Mouse (Mus musculus): ENCODE results near the gene Atg3. TPM values are rescaled to one million over a fixed set of nuclear protein-coding genes. Genes with fewer than 3 reads are reported as not detected.
A peak's percentile ranks its signal among the peaks of the same experiment; 100 is the strongest.

Gene Atg3
- total and polyA plus RNA-seq, 3 experiments, result 25.8 to 39.8 TPM; not detected in 1

DNA sequence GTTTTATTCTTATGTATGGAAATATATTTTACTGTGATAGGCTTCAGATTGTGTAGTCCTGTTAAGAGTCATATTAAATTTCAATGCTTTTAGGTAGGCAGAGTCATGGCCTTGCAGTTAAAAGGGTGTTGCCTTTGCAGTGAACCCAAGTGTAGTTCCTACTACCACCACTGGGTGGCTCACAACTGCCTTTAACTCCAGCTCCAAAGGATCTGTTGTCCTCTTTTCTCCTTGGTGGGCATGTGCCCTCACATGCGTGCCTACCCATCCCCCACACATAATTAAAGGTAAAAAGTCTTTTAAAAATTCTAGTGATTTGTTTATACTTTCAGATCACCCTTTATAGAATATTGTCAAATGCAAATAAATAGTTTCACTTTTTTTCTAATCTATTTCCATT lies 34.0 kb downstream of the Atg3 start:
- Histone ChIP-seq H3K9me3 (replicated peaks; ENCODE audit: insufficient read depth, low read length) (no peaks in the 10 kb centered on the region), H3K79me2 (ENCODE audit: control insufficient read depth, insufficient read depth, low read length, poor library complexity) (no peaks in the 10 kb centered on the region), H3K4me1 (ENCODE audit: control insufficient read depth in 1 of 2, insufficient read depth in 2 of 2, low read length in 2 of 2) (no peaks in the 10 kb centered on the region), H3K27ac (ENCODE audit: control insufficient read depth, low read depth, low read length) (no peak overlapping the region), H3K9ac (ENCODE audit: control insufficient read depth, low read depth, low read length, poor library complexity, severe bottlenecking) (no peak overlapping the region), H3K27me3 (ENCODE audit: control insufficient read depth in 1 of 2, insufficient read depth in 2 of 2, low read length in 2 of 2) (no peaks in the 10 kb centered on the region), H3K4me3 (ENCODE audit: control insufficient read depth in 1 of 2, insufficient read depth in 1 of 2, low read depth in 2 of 2, low read length in 2 of 2) (no peak overlapping the region), H3K36me3 (ENCODE audit: control insufficient read depth in 1 of 2, insufficient read depth in 2 of 2, low read length in 2 of 2) (no peaks in the 10 kb centered on the region; a peak in 1 of 4 replicates)
- TF ChIP-seq RAD21 (IDR thresholded peaks at IDR 0.05; ENCODE audit: low read depth, low read length), result peak; percentile 27
- TF ChIP-seq POLR2A (IDR thresholded peaks at IDR 0.05; ENCODE audit: control insufficient read depth in 1 of 2, insufficient read depth in 1 of 2, low read depth in 1 of 2, low read length in 2 of 2, poor library complexity in 1 of 2), result no peak
- TF ChIP-seq CTCF (IDR thresholded peaks at IDR 0.05 in 2 of 3, conservative IDR thresholded peaks at IDR 0.05 in 1 of 3; ENCODE audit: control insufficient read depth in 1 of 3, insufficient read depth in 1 of 3, low read depth in 2 of 3, low read length in 3 of 3, poor library complexity in 1 of 3, severe bottlenecking in 1 of 3), result peak; percentile 52 to 89 (median 67)
- TF ChIP-seq SMC3 (IDR thresholded peaks at IDR 0.05; ENCODE audit: low read depth, low read length), result peak; percentile 61
- TF ChIP-seq ZKSCAN1 (IDR thresholded peaks at IDR 0.05; ENCODE audit: low read depth, low read length), result no peak
- 0 out of 2 replicates have a peak, but pooled peaks have one; percentile 57 for TF ChIP-seq MYC (IDR thresholded peaks at IDR 0.05; ENCODE audit: low read depth, low read length)
- DNase-seq (ENCODE audit: low read depth, low spot score), result peak; percentile 83

DNA sequence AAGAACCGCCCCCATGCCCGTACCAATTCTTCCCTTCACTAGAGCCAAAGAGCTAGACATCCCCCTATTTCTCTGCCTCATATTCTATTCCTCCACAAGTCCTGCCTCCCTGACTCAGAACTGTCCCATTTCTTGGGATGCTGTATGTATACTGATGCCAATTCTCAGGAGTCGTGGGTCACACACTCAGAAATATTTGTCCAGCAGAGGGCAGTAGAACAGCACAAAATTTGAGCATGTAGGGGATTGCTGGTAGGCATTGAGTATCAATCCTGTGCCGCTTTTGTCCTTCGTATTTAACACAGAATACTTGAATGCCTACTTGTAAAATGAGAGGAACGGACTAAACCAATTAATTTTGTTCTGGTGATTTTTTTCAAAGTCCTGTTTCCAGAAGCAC lies 38.2 kb downstream of the Atg3 start:
- no peak overlapping the region for H3K9ac ChIP-seq (ENCODE audit: control insufficient read depth, low read depth, low read length, poor library complexity, severe bottlenecking)
- peak; percentile 70 for DNase-seq (ENCODE audit: low read depth, low spot score)
- TF ChIP-seq USF1 (IDR thresholded peaks at IDR 0.05; ENCODE audit: low read depth, low read length), result no peak
- no peak for TF ChIP-seq GATA1 (IDR thresholded peaks at IDR 0.05; ENCODE audit: low read depth, low read length)
- no peak for TF ChIP-seq E2F4 (IDR thresholded peaks at IDR 0.05; ENCODE audit: borderline replicate concordance, low read depth, low read length)
- no peak for TF ChIP-seq TCF12 (IDR thresholded peaks at IDR 0.05; ENCODE audit: low read depth, low read length)
- TF ChIP-seq TBP (IDR thresholded peaks at IDR 0.05; ENCODE audit: low read depth, low read length), result no peak
- no peak for TF ChIP-seq ZNF384 (IDR thresholded peaks at IDR 0.05; ENCODE audit: low read depth, low read length)
- peak; percentile 56 to 84 (median 72) for TF ChIP-seq CTCF (IDR thresholded peaks at IDR 0.05 in 2 of 3, conservative IDR thresholded peaks at IDR 0.05 in 1 of 3; ENCODE audit: control insufficient read depth in 1 of 3, insufficient read depth in 1 of 3, low read depth in 2 of 3, low read length in 3 of 3, poor library complexity in 1 of 3, severe bottlenecking in 1 of 3)
- peak; percentile 68 for TF ChIP-seq RAD21 (IDR thresholded peaks at IDR 0.05; ENCODE audit: low read depth, low read length)
- TF ChIP-seq CHD2 (IDR thresholded peaks at IDR 0.05; ENCODE audit: low read length), result no peak
- no peak for TF ChIP-seq MAFK (IDR thresholded peaks at IDR 0.05; ENCODE audit: borderline replicate concordance, low read depth, low read length)
- no peak for TF ChIP-seq HCFC1 (IDR thresholded peaks at IDR 0.05; ENCODE audit: low read depth, low read length)
- TF ChIP-seq MAX (IDR thresholded peaks at IDR 0.05; ENCODE audit: low read length), result no peak
- TF ChIP-seq KAT2A (conservative IDR thresholded peaks at IDR 0.05; ENCODE audit: low read depth, low read length), result no peak
- peak; percentile 54 for TF ChIP-seq ZC3H11A (IDR thresholded peaks at IDR 0.05; ENCODE audit: low read depth, low read length)
- TF ChIP-seq JUND (IDR thresholded peaks at IDR 0.05; ENCODE audit: low read depth, low read length), result no peak
- no peak for TF ChIP-seq MYC (IDR thresholded peaks at IDR 0.05; ENCODE audit: low read depth, low read length)
- no peak for TF ChIP-seq BHLHE40 (IDR thresholded peaks at IDR 0.05; ENCODE audit: borderline replicate concordance, low read depth, low read length)
- TF ChIP-seq GABPA (IDR thresholded peaks at IDR 0.05; ENCODE audit: low read depth, low read length), result no peak
- TF ChIP-seq ELF1 (IDR thresholded peaks at IDR 0.05; ENCODE audit: low read depth, low read length), result no peak
- no peak for TF ChIP-seq UBTF (IDR thresholded peaks at IDR 0.05; ENCODE audit: borderline replicate concordance, insufficient read depth, low read depth, low read length)
- no peak for TF ChIP-seq SIN3A (IDR thresholded peaks at IDR 0.05; ENCODE audit: low read length)
- TF ChIP-seq SMC3 (IDR thresholded peaks at IDR 0.05; ENCODE audit: low read depth, low read length), result peak; percentile 73
- TF ChIP-seq POLR2A (IDR thresholded peaks at IDR 0.05; ENCODE audit: control insufficient read depth in 1 of 2, insufficient read depth in 1 of 2, low read depth in 1 of 2, low read length in 2 of 2, poor library complexity in 1 of 2), result no peak
- no peak for TF ChIP-seq POLR2AphosphoS2 (IDR thresholded peaks at IDR 0.05; ENCODE audit: low read length)
- no peak for TF ChIP-seq MEF2A (IDR thresholded peaks at IDR 0.05; ENCODE audit: extremely low read depth, insufficient replicate concordance, low read depth, low read length, poor library complexity, severe bottlenecking)
- TF ChIP-seq USF2 (IDR thresholded peaks at IDR 0.05; ENCODE audit: borderline replicate concordance in 1 of 2, insufficient read depth in 1 of 2, low read depth in 1 of 2, low read length in 2 of 2), result no peak
- no peak for TF ChIP-seq NELFE (IDR thresholded peaks at IDR 0.05; ENCODE audit: low read depth, low read length)
- TF ChIP-seq MXI1 (IDR thresholded peaks at IDR 0.05; ENCODE audit: low read depth, low read length), result no peak
- no peak for TF ChIP-seq RCOR1 (IDR thresholded peaks at IDR 0.05; ENCODE audit: low read depth, low read length)
- TF ChIP-seq POLR2AphosphoS5 (IDR thresholded peaks at IDR 0.05; ENCODE audit: borderline replicate concordance, low read depth, low read length), result no peak

More for the DNA sequence above, 38.2 kb downstream of the Atg3 start:
- no peaks in the 10 kb centered on the region for H3K36me3 ChIP-seq (ENCODE audit: control insufficient read depth in 1 of 2, insufficient read depth in 2 of 2, low read length in 2 of 2)
- no peaks in the 10 kb centered on the region for H3K4me1 ChIP-seq (ENCODE audit: control insufficient read depth in 1 of 2, insufficient read depth in 2 of 2, low read length in 2 of 2)
- H3K27ac ChIP-seq (ENCODE audit: control insufficient read depth, low read depth, low read length), result no peak overlapping the region
- no peaks in the 10 kb centered on the region for H3K79me2 ChIP-seq (ENCODE audit: control insufficient read depth, insufficient read depth, low read length, poor library complexity)
- 0 out of 4 replicates have a peak, but pooled peaks cover 1 to 2% of the 10 kb centered on the region in 2 experiments for H3K27me3 ChIP-seq (ENCODE audit: control insufficient read depth in 1 of 2, insufficient read depth in 2 of 2, low read length in 2 of 2)
- no peaks in the 10 kb centered on the region for H3K9me3 ChIP-seq (replicated peaks; ENCODE audit: insufficient read depth, low read length)
- H3K4me3 ChIP-seq (ENCODE audit: control insufficient read depth in 1 of 2, insufficient read depth in 1 of 2, low read depth in 2 of 2, low read length in 2 of 2), result no peak overlapping the region
